Mouse (Mus musculus) small intestine, adult 2 months (tissue): ENCODE measurements around the gene Diablo. TPM values are rescaled to one million over a fixed set of nuclear protein-coding genes. Genes with fewer than 3 reads are reported as not detected.

Experiments
- H3K27ac ChIP-seq: fragments of 200-500 bp; 2 replicates; pipeline ENCODE4 v1.5.1; 2012; ENCODE audit warnings: low read depth, low read length, control low read depth, inconsistent platforms; ENCODE audit not compliant: insufficient read depth
- H3K27me3 ChIP-seq: fragments of 200-500 bp; 2 replicates; pipeline ENCODE4 v1.6.1; 2012; ENCODE audit warnings: mild to moderate bottlenecking, moderate library complexity, low read length, inconsistent platforms; ENCODE audit not compliant: control insufficient read depth, insufficient read depth
- H3K36me3 ChIP-seq: fragments of 200-500 bp; 2 replicates; pipeline ENCODE4 v1.6.1; 2012; ENCODE audit warnings: mild to moderate bottlenecking, low read length, control low read depth, inconsistent platforms; ENCODE audit not compliant: control insufficient read depth, insufficient read depth
- H3K4me1 ChIP-seq: fragments of 200-500 bp; 2 replicates; pipeline ENCODE4 v1.6.1; 2012; ENCODE audit warnings: low read length, inconsistent platforms, mixed read lengths; ENCODE audit not compliant: control insufficient read depth, insufficient read depth, insufficient read length
- H3K4me3 ChIP-seq: fragments of 200-500 bp; 2 replicates; pipeline ENCODE4 v1.5.1; 2012; ENCODE audit warnings: low read depth, mild to moderate bottlenecking, control low read depth, inconsistent platforms, low read length, moderate library complexity
- CTCF ChIP-seq: fragments of 200-500 bp; IDR thresholded peaks from 2 replicates; pipeline ENCODE4 v1.5.1; 2012; ENCODE audit warnings: low read depth, mild to moderate bottlenecking, control low read depth, inconsistent platforms, low read length, moderate library complexity, mixed read lengths; ENCODE audit not compliant: insufficient replicate concordance, insufficient read length; ENCODE audit errors: extremely low read depth
- POLR2A ChIP-seq: fragments of 200-500 bp; IDR thresholded peaks from 2 replicates; pipeline ENCODE4 v1.6.1; 2012; ENCODE audit warnings: low read depth, mild to moderate bottlenecking, control low read depth, inconsistent platforms, low read length, moderate library complexity
- WGBS: fragments of 180-500 bp; shearing (Covaris S2); methylation state at CpG from one replicate; pipeline ENCODE4 v1.1.7; 2018; 5-methylcytosine and 5-hydroxymethylcytosine counted together
- polyA plus RNA-seq: library from polyadenylated mRNA; depleted of rRNA; stranded (reverse); fragments of >200 nt; gene quantifications from 2 replicates; pipeline ENCODE4 v1.2.3, GENCODE M21; 2012

The Diablo gene
- polyA plus RNA-seq, 1 experiment: 25.6 TPM

GRCm38 (mm10) chr5:123499717-123500116, 24.3 kb downstream of the Diablo start:
- no peak overlapping the region for H3K4me3 ChIP-seq
- no peaks in the 10 kb centered on the region for H3K36me3 ChIP-seq
- WGBS: 42% methylated on average over 4 of the region's 4 CpGs
- TF ChIP-seq POLR2A: no peak
- TF ChIP-seq CTCF: no peak
- 0 out of 2 replicates have a peak, but pooled peaks cover 2% of the 10 kb centered on the region for H3K4me1 ChIP-seq
- no peaks in the 10 kb centered on the region for H3K27me3 ChIP-seq
- no peak overlapping the region for H3K27ac ChIP-seq

GRCm38 (mm10) chr5:123489935-123490334, 34.0 kb downstream of the Diablo start:
- no peak for TF ChIP-seq POLR2A
- TF ChIP-seq CTCF: no peak
- H3K36me3 ChIP-seq: no peaks in the 10 kb centered on the region
- 23% methylated on average over 9 of the region's 9 CpGs for WGBS
- H3K4me1 ChIP-seq: 0 out of 2 replicates have a peak, but pooled peaks cover 3% of the 10 kb centered on the region
- no peak overlapping the region for H3K27ac ChIP-seq
- no peak overlapping the region for H3K4me3 ChIP-seq
- H3K27me3 ChIP-seq: peaks cover 4% of the 10 kb centered on the region; the same call in 1 of the 2 replicates

DNA sequence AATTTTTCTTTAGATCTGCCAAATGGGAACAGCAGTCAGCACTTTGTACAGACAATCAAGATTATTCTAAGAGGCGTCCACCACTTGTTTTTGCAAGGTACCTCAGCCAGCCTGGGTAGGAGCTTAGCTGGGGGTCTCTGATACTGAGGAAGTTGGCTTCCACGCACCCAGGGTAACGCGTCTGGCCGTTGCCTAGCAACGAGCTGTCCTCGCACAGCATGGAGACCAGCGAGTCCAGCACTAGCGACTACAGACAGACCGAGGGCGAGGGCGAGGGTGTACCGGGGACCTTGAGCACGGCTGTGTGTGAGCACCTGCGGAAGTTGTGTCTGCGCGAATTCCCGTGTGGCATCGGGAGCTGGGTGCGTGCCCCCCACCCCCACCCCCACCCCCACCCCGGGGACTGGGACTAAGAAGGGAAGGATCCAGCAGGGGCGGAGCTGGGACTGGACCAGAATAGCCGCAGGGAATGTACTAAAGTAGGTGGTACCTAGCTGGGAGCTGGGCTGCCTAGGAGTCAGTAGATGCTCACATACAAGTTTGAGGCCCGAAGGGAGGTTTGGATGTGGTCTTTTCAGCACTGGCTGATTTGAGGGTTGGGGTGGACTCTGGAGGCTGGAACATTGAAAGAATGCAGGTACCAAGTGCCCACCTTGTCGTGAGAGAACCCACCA, 34.7 kb downstream of the Diablo start, which contains the start of the genes Lrrc43 and Il31:
TSS of gene Lrrc43 (plus strand) at position 194 of the 674 bp plus-strand sequence.
TSS of gene Il31 (minus strand) at position 378 of the 674 bp plus-strand sequence.
- TF ChIP-seq POLR2A (no peak), CTCF (no peak)
- Histone ChIP-seq H3K27ac (no peak within 1 kb of the TSS), H3K27me3 (peaks cover 4% of the 10 kb centered on the region; the same call in 1 of the 2 replicates), H3K4me3 (no peak within 1 kb of the TSS), H3K36me3 (no peaks in the 10 kb centered on the region), H3K4me1 (0 out of 2 replicates have a peak, but pooled peaks cover 3% of the 10 kb centered on the region)
- 9% methylated on average over 25 of the region's 25 CpGs for WGBS

DNA sequence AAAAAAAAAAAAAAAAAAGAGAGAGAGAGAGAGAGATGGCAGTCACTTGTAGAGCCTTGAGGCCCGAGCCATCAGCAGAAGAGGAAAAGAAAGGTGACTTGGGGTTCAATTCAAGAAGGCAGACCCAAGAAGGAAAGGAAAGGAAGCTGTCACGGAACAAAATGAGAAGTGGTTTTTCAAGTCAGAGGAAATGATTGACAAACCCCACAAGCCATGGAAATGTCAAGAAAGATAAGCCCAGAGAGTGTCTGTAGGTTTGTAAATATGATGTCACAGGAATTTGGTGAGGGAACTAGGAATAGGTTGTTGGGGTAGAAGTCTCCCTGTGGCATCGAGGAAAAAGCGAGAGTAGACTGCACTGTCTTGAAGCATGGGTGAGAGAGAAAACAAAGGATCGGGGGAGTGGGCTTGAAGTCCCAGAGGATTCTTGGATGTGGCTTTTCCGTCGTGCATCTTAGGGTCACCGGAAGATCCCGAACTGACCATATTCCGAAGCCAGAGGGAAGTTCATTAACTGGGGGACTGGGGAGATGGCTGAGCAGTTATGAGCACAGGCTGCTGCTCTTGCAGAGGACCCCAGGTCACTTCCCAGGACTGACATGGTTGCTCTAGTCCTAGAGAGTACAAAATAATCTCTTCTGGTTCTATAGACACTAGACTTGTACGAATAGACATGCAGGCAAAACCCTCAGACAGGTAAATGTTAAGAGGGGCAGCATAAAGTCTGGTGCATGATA, 36.1 kb downstream of the Diablo start:
- no peak overlapping the region for H3K4me3 ChIP-seq
- 74% methylated on average over 11 of the region's 11 CpGs for WGBS
- no peak overlapping the region for H3K27ac ChIP-seq
- TF ChIP-seq POLR2A: no peak
- TF ChIP-seq CTCF: no peak
- H3K27me3 ChIP-seq: peaks cover 4% of the 10 kb centered on the region; the same call in 1 of the 2 replicates
- 0 out of 2 replicates have a peak, but pooled peaks cover 3% of the 10 kb centered on the region for H3K4me1 ChIP-seq
- no peaks in the 10 kb centered on the region for H3K36me3 ChIP-seq

DNA sequence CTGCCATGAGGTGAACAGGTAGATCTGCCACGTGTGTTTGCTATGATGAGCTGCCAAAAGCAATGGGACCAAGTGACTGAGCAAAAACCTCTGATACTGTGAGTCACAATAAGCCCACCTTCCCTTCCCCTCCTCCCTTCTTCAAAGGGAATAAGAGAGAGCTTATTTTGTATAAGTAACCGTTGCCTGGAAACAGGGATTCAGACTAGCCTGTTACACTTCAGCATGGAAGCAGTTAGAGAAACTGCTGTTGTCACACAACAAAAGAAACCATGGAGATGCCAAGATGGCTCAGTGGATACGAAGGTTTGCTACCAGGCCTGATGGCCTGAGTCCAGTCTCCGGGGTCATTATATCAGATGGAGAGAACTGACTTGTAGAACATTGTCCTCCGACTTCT, 50.2 kb downstream of the Diablo start:
- Histone ChIP-seq H3K27me3 (peaks cover 5% of the 10 kb centered on the region; the same call in 1 of the 2 replicates), H3K4me1 (no peaks in the 10 kb centered on the region), H3K4me3 (no peak overlapping the region), H3K27ac (no peak overlapping the region), H3K36me3 (no peaks in the 10 kb centered on the region)
- 76% methylated on average over 5 of the region's 5 CpGs for WGBS
- TF ChIP-seq POLR2A (no peak), CTCF (no peak)

GRCm38 (mm10) chr5:123470784-123471400, 53.1 kb downstream of the Diablo start:
- peaks cover 5% of the 10 kb centered on the region; the same call in 1 of the 2 replicates for H3K27me3 ChIP-seq
- 9% methylated on average over 10 of the region's 10 CpGs for WGBS
- H3K4me3 ChIP-seq: peak overlapping the region; percentile 28

More at GRCm38 (mm10) chr5:123470784-123471400, 53.1 kb downstream of the Diablo start:
- Histone ChIP-seq H3K4me1 (no peaks in the 10 kb centered on the region), H3K36me3 (no peaks in the 10 kb centered on the region), H3K27ac (no peak overlapping the region)
- TF ChIP-seq POLR2A (no peak), CTCF (no peak)
